Mouse (Mus musculus): ENCODE data around the gene Il12a.
"Not testable (repeated sequence)": the region's sequence is repeated elsewhere in the genome, so short reads cannot be mapped to it uniquely, and the experiment has no call there.

The Il12a gene

DNA sequence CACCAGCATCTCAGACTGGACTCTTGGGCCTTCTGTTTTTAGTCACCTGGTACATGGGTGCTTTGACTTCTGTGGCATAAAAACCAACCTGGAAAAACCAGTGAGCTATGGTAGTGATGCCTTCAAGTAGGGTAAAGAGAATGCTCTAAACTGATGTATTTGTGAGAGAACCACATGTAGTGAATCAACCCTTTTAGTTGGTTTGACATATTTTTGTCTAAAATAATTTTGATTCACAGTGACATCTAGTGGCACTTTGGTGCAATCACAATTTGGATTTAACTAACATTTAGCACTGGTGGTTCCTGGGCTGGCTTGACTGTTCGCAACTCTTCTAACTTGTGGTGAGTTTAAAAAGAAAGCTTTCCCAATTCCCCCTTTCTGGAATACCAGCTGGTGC lies 53.7 kb downstream of the Il12a start:
- DNase-seq, result peak; percentile 15

- no peak for DNase-seq
Observed at GRCm38 (mm10) chr3:68745033-68745432, 54.6 kb downstream of the Il12a start.

DNA sequence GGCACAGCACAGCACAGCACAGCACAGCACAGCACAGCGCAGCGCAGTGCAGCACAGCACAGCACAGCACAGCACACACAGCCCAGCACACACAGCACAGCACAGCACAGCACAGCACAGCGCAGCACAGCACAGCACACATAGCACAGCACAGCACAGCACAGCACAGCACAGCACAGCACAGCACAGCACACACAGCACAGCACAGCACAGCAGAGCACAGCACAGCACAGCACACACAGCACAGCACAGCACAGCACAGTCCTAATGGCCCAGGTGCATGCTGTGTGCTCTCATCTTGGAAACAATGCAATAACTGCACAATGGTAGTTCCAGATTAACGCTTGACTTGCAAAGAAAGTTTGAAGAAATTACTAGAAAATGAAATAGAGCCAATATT lies 55.8 kb downstream of the Il12a start:
- DNase-seq, result not testable (repeated sequence)
